Mouse (Mus musculus): Measurements from ENCODE around the gene Eef1e1.
"Not testable (repeated sequence)": the region's sequence is repeated elsewhere in the genome, so short reads cannot be mapped to it uniquely, and the experiment has no call there.

Eef1e1 gene

DNA sequence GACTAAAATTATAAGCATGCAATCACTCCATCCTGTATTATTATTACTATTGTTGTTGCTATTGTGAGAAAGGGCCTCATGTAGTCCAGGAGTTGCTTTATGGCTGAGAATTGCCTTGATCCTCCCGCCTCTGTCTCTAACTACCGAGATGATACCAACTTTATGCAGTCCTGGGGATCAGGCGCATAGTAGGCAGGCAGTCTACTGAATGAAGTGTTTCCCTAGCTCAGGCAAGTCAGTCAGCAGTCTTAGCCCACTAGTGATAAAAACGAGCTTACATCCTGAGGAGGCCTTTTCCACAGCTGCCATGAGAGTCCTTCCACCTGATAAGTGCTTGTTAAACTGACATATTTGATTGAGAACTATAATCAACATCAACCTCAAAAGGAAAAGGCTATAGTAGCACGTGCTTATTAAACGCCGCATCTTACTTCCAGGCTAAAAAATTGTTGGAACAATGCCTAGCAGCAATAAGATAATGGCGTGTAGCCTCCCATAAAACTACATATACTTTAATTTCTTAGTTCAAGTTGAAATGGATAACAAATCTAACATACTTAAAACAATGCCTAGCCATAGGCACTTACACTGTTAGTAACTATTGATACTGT, 34.5 kb downstream of the Eef1e1 start:
- no peak for DNase-seq

GRCm38 (mm10) chr13:38623296-38623695, 35.6 kb downstream of the Eef1e1 start:
- no peak for DNase-seq

GRCm38 (mm10) chr13:38618001-38618630, 40.7 kb downstream of the Eef1e1 start:
- DNase-seq = not testable (repeated sequence)

- no peak for DNase-seq
These were observed 42.0 kb downstream of the Eef1e1 start for GRCm38 (mm10) chr13:38616887-38617286.

GRCm38 (mm10) chr13:38615656-38616055, 43.2 kb downstream of the Eef1e1 start:
- DNase-seq = no peak

GRCm38 (mm10) chr13:38614298-38614697, 44.6 kb downstream of the Eef1e1 start:
- DNase-seq = no peak

DNA sequence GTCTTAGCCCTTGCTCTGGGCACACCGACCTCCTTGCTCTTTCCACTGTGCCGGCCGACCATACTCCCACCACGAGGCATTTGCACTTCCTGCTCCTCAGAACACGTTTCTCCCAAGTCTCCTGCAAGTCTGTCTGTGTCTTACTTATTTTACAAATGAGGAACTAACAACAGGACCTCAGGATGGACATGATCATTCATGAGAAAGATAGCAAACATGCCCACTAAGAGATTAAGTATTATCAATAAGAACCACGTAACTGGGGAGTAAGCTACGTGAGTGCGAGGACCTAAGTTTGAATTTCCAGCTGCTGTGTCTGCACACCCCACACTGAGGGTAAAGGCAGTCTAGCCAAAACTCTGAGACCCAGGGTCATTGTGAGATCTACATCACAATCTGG, 45.3 kb downstream of the Eef1e1 start:
- no peak for DNase-seq

DNA sequence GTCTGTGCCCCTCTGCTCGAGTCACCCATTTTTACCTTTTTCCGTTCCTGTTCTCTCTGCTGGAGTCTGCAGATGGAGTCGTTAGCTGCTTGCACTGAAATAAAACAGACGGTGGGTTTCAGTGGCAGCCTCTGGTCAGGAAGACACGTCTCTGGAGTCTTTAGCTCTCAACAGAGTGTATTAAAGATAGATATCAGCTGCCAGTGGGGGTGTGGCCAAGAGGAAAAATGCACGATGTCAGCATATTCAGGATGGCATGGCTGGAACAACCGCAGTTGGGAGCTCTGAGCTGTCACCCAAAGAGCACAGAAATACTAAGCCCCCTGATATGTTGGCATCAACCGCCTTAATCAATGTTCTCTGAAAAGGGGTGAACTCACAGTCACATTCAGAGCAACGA, 46.2 kb downstream of the Eef1e1 start:
- DNase-seq = no peak

- no peak for DNase-seq
These were observed 46.7 kb downstream of the Eef1e1 start for GRCm38 (mm10) chr13:38612179-38612578.

GRCm38 (mm10) chr13:38610336-38610735, 48.5 kb downstream of the Eef1e1 start:
- DNase-seq = no peak

DNA sequence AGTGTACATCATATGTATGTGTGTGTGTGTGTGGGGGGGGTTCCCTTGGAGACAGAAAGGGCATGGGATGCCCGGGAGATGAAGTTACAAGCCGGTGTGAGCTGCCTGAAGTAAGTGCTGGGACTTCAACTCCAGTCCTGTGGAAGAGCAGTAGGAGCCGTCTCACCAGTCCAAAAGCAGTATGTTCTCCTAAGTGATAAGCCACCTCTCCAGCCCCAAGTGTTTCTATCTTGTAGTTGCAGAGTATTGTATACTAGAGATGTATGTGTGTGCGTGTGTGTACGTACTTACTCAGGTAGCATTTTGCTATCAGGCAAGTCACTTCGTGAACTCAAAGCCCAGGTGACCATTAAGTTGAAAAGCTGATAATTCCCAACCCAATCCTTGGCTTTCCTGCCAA, 51.7 kb downstream of the Eef1e1 start:
- no peak for DNase-seq

- DNase-seq = no peak
These were observed 53.5 kb downstream of the Eef1e1 start for GRCm38 (mm10) chr13:38605353-38605752.

DNA sequence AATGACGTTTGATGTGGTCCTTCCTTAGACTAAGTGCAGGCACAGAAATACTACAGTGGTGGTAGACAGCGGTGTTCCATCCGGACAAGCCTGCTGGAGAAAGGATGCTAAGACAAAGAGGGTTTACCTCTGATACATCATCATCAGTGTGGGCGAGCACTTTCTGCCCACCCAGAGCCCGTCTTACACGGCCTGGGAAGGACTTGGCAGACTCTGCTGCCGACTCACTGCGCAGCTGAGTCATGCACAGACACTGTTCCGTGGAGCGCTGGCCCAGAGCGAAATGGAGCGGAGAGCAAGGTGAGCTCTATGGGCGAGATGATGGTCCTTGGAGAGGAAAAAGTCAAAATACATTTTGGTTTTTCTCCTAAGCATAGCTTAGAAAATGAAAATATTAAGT, 55.9 kb downstream of the Eef1e1 start:
- no peak for DNase-seq

GRCm38 (mm10) chr13:38602243-38602832, 56.5 kb downstream of the Eef1e1 start:
- no peak for DNase-seq

DNA sequence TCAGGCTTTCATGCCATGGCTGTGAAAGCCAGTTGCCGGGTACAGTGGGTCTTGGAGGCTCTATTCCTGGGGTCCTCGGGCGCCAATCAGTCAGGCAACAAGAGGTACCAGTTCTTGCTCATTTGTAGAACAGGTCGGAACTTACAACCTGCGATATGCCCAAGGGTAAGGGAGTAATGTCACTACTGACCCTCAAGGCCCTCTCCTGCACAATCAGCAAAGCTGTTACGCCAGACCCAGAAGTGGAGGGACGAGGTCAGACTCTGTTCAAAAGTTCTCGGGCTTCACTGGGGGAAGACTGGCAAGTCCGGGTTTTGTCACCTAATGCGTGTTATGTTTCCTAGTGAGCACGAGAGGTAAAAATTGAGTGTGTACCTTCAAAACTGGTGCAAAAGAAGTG, 58.0 kb downstream of the Eef1e1 start:
- no peak for DNase-seq

DNA sequence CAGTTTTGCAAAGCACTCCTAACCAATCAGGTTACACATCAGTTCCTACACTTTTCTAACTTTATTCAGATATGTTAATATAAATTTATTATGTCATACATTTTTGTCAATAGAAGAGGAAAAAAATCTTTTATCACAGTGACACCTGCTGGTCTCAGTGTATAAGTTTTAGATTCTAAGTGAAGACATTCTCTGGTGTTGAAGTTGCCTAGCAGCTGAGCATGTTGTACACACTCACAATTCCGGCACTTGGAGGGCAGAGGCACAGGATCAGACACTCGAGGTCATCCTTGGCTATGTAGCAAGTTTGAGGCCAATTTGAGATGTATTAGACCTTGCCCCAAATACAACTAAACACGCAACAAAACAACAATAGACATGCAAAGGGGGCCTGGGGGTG, 61.8 kb downstream of the Eef1e1 start:
- DNase-seq = no peak

GRCm38 (mm10) chr13:38596461-38596860, 62.4 kb downstream of the Eef1e1 start:
- DNase-seq = no peak

All from cerebellum, postnatal 36 days (tissue).